Mouse (Mus musculus) fibroblast of lung, adult 2 months (primary cell): ENCODE measurements around the gene Gm20388.

Source experiments
- DNase-seq: peaks from one replicate; pipeline ENCODE4 v3.0.0-alpha.2; 2011; ENCODE audit warnings: low read depth

The Gm20388 gene

GRCm38 (mm10) chr8:120169119-120169518, 258.5 kb downstream of the Gm20388 start:
- no peak for DNase-seq

GRCm38 (mm10) chr8:120173195-120173594, 262.6 kb downstream of the Gm20388 start:
- no peak for DNase-seq

GRCm38 (mm10) chr8:120174606-120175005, 264.0 kb downstream of the Gm20388 start:
- no peak for DNase-seq

- DNase-seq, result no peak
Measured at GRCm38 (mm10) chr8:120176605-120177004, 266.0 kb downstream of the Gm20388 start.

GRCm38 (mm10) chr8:120177318-120178123, 266.9 kb downstream of the Gm20388 start, which contains the start of gene Fam92b:
Gene Fam92b (minus strand): TSS chr8:120177466.
- peak; percentile 28 for DNase-seq

- no peak for DNase-seq
Measured at GRCm38 (mm10) chr8:120178124-120178514, 267.5 kb downstream of the Gm20388 start.

- peak; percentile 73 for DNase-seq
Measured at GRCm38 (mm10) chr8:120179027-120179431, 268.4 kb downstream of the Gm20388 start.

GRCm38 (mm10) chr8:120180445-120180970, 269.9 kb downstream of the Gm20388 start:
- no peak for DNase-seq

GRCm38 (mm10) chr8:120181274-120181673, 270.6 kb downstream of the Gm20388 start:
- no peak for DNase-seq

- DNase-seq, result no peak
Measured at GRCm38 (mm10) chr8:120181861-120182414, 271.3 kb downstream of the Gm20388 start.

GRCm38 (mm10) chr8:120184366-120184765, 273.7 kb downstream of the Gm20388 start:
- no peak for DNase-seq

- no peak for DNase-seq
Measured at GRCm38 (mm10) chr8:120184850-120185792, 274.5 kb downstream of the Gm20388 start.

- no peak for DNase-seq
Measured at GRCm38 (mm10) chr8:120186454-120186853, 275.8 kb downstream of the Gm20388 start.

GRCm38 (mm10) chr8:120188510-120188909, 277.9 kb downstream of the Gm20388 start:
- no peak for DNase-seq

GRCm38 (mm10) chr8:120189440-120189839, 278.8 kb downstream of the Gm20388 start:
- no peak for DNase-seq

- DNase-seq, result no peak
Measured at GRCm38 (mm10) chr8:120190107-120190809, 279.6 kb downstream of the Gm20388 start.

GRCm38 (mm10) chr8:120190810-120191413, 280.3 kb downstream of the Gm20388 start:
- DNase-seq, result peak; percentile 86

- no peak for DNase-seq
Measured at GRCm38 (mm10) chr8:120191633-120192032, 281.0 kb downstream of the Gm20388 start.

- no peak for DNase-seq
Measured at GRCm38 (mm10) chr8:120192118-120192517, 281.5 kb downstream of the Gm20388 start.

GRCm38 (mm10) chr8:120201351-120201750, 290.7 kb downstream of the Gm20388 start:
- no peak for DNase-seq

GRCm38 (mm10) chr8:120202546-120202945, 291.9 kb downstream of the Gm20388 start:
- no peak for DNase-seq
